Mouse (Mus musculus) liver, embryonic 16.5 days (tissue): Measurements from ENCODE around the gene Skp1a. TPM values are rescaled to one million over a fixed set of nuclear protein-coding genes. Genes with fewer than 3 reads are reported as not detected.

Source experiments
- ATAC-seq: fragments of 200-750 bp; cut with Nextera tagmentation; 2 replicates; pipeline ENCODE4 v1.8.0; 2017; ENCODE audit warnings: low read depth, mild to moderate bottlenecking, moderate number of reproducible peaks, moderate library complexity
- H3K27ac ChIP-seq: fragments of 300-500 bp; sonication (generic); 2 replicates; pipeline ENCODE4 v1.5.1; 2014; ENCODE audit warnings: mild to moderate bottlenecking, low read length
- H3K27me3 ChIP-seq: fragments of 300-500 bp; sonication (generic); 2 replicates; pipeline ENCODE4 v1.6.1; 2014; ENCODE audit warnings: low read depth, low read length, mixed read lengths; ENCODE audit not compliant: control insufficient read depth, insufficient read depth
- H3K36me3 ChIP-seq: fragments of 300-500 bp; sonication (generic); 2 replicates; pipeline ENCODE4 v1.6.1; 2014; ENCODE audit warnings: mild to moderate bottlenecking; ENCODE audit not compliant: control insufficient read depth, insufficient read depth
- H3K4me1 ChIP-seq: fragments of 300-500 bp; sonication (generic); 2 replicates; pipeline ENCODE4 v1.6.1; 2014; ENCODE audit warnings: low read depth, low read length, mixed read lengths; ENCODE audit not compliant: control insufficient read depth
- H3K4me2 ChIP-seq: fragments of 300-500 bp; sonication (generic); 2 replicates; pipeline ENCODE4 v1.6.1; 2014; ENCODE audit warnings: low read depth, low read length, mixed read lengths
- H3K4me3 ChIP-seq: fragments of 300-500 bp; sonication (generic); 2 replicates; pipeline ENCODE4 v1.5.1; 2014; ENCODE audit warnings: low read depth, mild to moderate bottlenecking, low read length
- H3K9ac ChIP-seq: fragments of 300-500 bp; sonication (generic); 2 replicates; pipeline ENCODE4 v1.6.1; 2014; ENCODE audit warnings: low read depth, low read length
- H3K9me3 ChIP-seq: fragments of 300-500 bp; sonication (generic); replicated peaks from 2 replicates; pipeline ENCODE4 v1.6.1; 2016; ENCODE audit warnings: low read length; ENCODE audit not compliant: control insufficient read depth
- WGBS: fragments of 180-500 bp; shearing (Covaris S2); extraction: QIAGEN DNeasy Blood & Tissue Kit; methylation state at CpG from one replicate; pipeline ENCODE4 v1.1.7; 2014; ENCODE audit not compliant: insufficient replicate concordance; 5-methylcytosine and 5-hydroxymethylcytosine counted together
- polyA plus RNA-seq: library from polyadenylated mRNA; unstranded; fragments of >200 nt; fragmentation: Nextera tagmentation; extraction: Ambion mirVana; gene quantifications from 2 replicates; pipeline ENCODE4 v1.2.1, GENCODE M21; 2015

Gene Skp1a
- polyA plus RNA-seq, 1 experiment from 2014 or later: 247 TPM

GRCm38 (mm10) chr11:52262338-52262737 lies 30.5 kb downstream of the Skp1a start:
- Histone ChIP-seq H3K27me3 (no peaks in the 10 kb centered on the region), H3K9ac (no peak overlapping the region), H3K4me3 (no peak overlapping the region), H3K9me3 (no peaks in the 10 kb centered on the region), H3K4me1 (no peaks in the 10 kb centered on the region), H3K4me2 (no peak overlapping the region), H3K36me3 (no peaks in the 10 kb centered on the region), H3K27ac (no peak overlapping the region)
- 70% methylated on average over 11 of the region's 11 CpGs for WGBS
- no peak for ATAC-seq

- Histone ChIP-seq H3K9ac (no peak overlapping the region), H3K4me2 (no peak overlapping the region), H3K9me3 (no peaks in the 10 kb centered on the region), H3K4me1 (no peaks in the 10 kb centered on the region), H3K36me3 (no peaks in the 10 kb centered on the region), H3K27ac (no peak overlapping the region), H3K4me3 (no peak overlapping the region), H3K27me3 (no peaks in the 10 kb centered on the region)
- 38% methylated on average over 7 of the region's 7 CpGs for WGBS
- no peak for ATAC-seq
These were observed 33.1 kb downstream of the Skp1a start for GRCm38 (mm10) chr11:52264871-52265270.

GRCm38 (mm10) chr11:52265616-52266307 lies 34.0 kb downstream of the Skp1a start:
- Histone ChIP-seq H3K27ac (no peak overlapping the region), H3K4me2 (no peak overlapping the region), H3K4me3 (no peak overlapping the region), H3K9ac (no peak overlapping the region), H3K9me3 (no peaks in the 10 kb centered on the region), H3K27me3 (no peaks in the 10 kb centered on the region), H3K36me3 (no peaks in the 10 kb centered on the region), H3K4me1 (no peaks in the 10 kb centered on the region)
- WGBS: 25% methylated on average over 12 of the region's 12 CpGs
- ATAC-seq: no peak

GRCm38 (mm10) chr11:52267271-52267670 lies 35.5 kb downstream of the Skp1a start:
- 55% methylated on average over 5 of the region's 5 CpGs for WGBS
- Histone ChIP-seq H3K9ac (no peak overlapping the region), H3K27ac (no peak overlapping the region), H3K9me3 (no peaks in the 10 kb centered on the region), H3K4me3 (no peak overlapping the region), H3K4me2 (no peak overlapping the region), H3K27me3 (no peaks in the 10 kb centered on the region), H3K4me1 (no peaks in the 10 kb centered on the region), H3K36me3 (no peaks in the 10 kb centered on the region)
- ATAC-seq: no peak

GRCm38 (mm10) chr11:52268104-52268835 lies 36.5 kb downstream of the Skp1a start:
- no peak overlapping the region for H3K27ac ChIP-seq
- no peaks in the 10 kb centered on the region for H3K27me3 ChIP-seq
- H3K9ac ChIP-seq: no peak overlapping the region
- peak; percentile 24; the same call in 1 of the 2 replicates for ATAC-seq
- 34% methylated on average over 7 of the region's 7 CpGs for WGBS
- H3K9me3 ChIP-seq: no peaks in the 10 kb centered on the region
- no peak overlapping the region for H3K4me3 ChIP-seq
- no peak overlapping the region for H3K4me2 ChIP-seq
- H3K36me3 ChIP-seq: no peaks in the 10 kb centered on the region
- no peaks in the 10 kb centered on the region for H3K4me1 ChIP-seq

- H3K4me3 ChIP-seq: no peak overlapping the region
- 64% methylated on average over 6 of the region's 6 CpGs for WGBS
- no peaks in the 10 kb centered on the region for H3K27me3 ChIP-seq
- H3K27ac ChIP-seq: no peak overlapping the region
- H3K4me1 ChIP-seq: no peaks in the 10 kb centered on the region
- H3K9me3 ChIP-seq: no peaks in the 10 kb centered on the region
- H3K9ac ChIP-seq: no peak overlapping the region
- H3K4me2 ChIP-seq: no peak overlapping the region
- ATAC-seq: no peak
- no peaks in the 10 kb centered on the region for H3K36me3 ChIP-seq
These were observed 38.0 kb downstream of the Skp1a start for GRCm38 (mm10) chr11:52269841-52270240.

- Histone ChIP-seq H3K27me3 (no peaks in the 10 kb centered on the region), H3K36me3 (no peaks in the 10 kb centered on the region), H3K4me2 (no peak overlapping the region), H3K27ac (no peak overlapping the region), H3K4me3 (no peak overlapping the region), H3K9me3 (no peaks in the 10 kb centered on the region), H3K4me1 (no peaks in the 10 kb centered on the region), H3K9ac (no peak overlapping the region)
- ATAC-seq: no peak
- WGBS: 69% methylated on average over 8 of the region's 8 CpGs
These were observed 40.1 kb downstream of the Skp1a start for GRCm38 (mm10) chr11:52271765-52272495.

GRCm38 (mm10) chr11:52272619-52273018 lies 40.8 kb downstream of the Skp1a start:
- Histone ChIP-seq H3K9me3 (no peaks in the 10 kb centered on the region), H3K4me1 (no peaks in the 10 kb centered on the region), H3K4me2 (no peak overlapping the region), H3K4me3 (no peak overlapping the region), H3K27ac (no peak overlapping the region), H3K36me3 (no peaks in the 10 kb centered on the region), H3K27me3 (no peaks in the 10 kb centered on the region), H3K9ac (no peak overlapping the region)
- no peak for ATAC-seq
- 59% methylated on average over 6 of the region's 6 CpGs for WGBS
